Mouse (Mus musculus): ENCODE measurements at regions not wholly inside any gene's neighbourhood (a gene's known extent, or its start where the extent isn't known, plus 50 kb on each side); places are given as distances from the start of the nearest gene placed in this dataset.

DNA sequence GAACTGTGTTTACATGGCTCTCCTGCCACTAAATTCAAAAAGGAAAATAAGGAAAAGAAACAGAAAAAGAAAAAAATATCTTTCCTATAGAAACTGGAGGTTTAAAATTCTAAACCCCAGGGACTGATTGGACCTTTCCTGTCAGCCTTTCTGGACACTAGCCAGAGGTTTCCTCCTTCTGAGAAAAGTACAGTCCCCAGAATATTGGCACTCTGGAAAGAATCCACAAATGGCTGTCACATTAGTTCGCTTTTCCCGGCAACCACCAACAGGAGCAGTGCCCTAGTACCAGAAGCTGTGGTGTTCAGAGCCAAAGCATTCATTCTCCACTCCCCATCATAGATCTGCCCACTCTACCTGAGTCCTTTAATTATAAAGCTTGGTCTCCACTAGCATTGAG is 258.8 kb downstream of the Icos start:
- Histone ChIP-seq H3K4me1 (replicated peaks) (peaks cover 14% of the 10 kb centered on the region), H3K36me3 (no peaks in the 10 kb centered on the region), H3K9me3 (no peaks in the 10 kb centered on the region), H3K9ac (replicated peaks) (no peak overlapping the region), H3K27me3 (no peaks in the 10 kb centered on the region), H3K4me3 (replicated peaks) (no peak overlapping the region), H3K4me2 (replicated peaks) (no peak overlapping the region), H3K27ac (no peak overlapping the region)
- WGBS = 88% methylated on average over 2 of the region's 2 CpGs
- no peak for ATAC-seq

DNA sequence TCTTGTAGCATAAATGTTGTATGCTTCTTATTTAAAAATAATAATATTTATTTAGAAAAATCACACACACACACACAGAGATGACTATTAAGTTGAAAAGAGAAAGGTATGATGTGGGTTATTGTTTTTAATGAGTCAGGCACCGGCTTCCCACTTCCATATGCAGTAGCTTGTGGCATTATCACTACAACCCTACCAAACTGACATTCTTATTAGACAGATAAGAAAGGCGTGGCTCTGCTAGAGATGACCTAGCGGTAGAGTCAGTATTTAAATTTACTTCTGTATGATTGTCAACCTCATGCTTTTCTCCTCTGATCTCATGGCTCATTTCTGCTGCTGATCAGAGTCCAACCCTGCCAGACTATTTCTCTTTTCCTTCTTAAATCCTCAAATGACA is 260.9 kb downstream of the Icos start:
- Histone ChIP-seq H3K27me3 (no peaks in the 10 kb centered on the region), H3K9ac (replicated peaks) (no peak overlapping the region), H3K27ac (no peak overlapping the region), H3K9me3 (no peaks in the 10 kb centered on the region), H3K36me3 (no peaks in the 10 kb centered on the region), H3K4me3 (replicated peaks) (no peak overlapping the region), H3K4me1 (replicated peaks) (peaks cover 9% of the 10 kb centered on the region), H3K4me2 (replicated peaks) (no peak overlapping the region)
- ATAC-seq = no peak
- WGBS = 90% methylated on average over 3 of the region's 3 CpGs

DNA sequence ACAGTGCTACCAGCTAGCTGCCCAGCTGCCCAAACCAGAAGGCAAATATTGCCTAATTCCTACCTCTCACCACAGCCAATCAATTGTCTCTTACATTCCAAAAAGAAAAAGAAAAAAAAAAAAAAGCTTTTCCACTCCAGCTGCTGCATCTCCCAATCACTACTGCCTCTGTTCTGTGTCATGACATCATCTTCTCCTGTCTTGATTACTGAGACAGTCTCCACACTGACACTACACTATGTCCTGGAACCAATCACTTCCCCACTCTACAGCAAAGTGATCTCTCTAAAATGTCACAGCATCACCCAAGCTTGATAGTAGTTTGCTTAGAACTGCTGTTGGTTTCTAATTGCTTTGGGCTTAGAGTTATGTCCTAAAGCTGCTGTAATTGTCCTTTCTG is 279.8 kb downstream of the Icos start:
- Histone ChIP-seq H3K4me2 (replicated peaks) (no peak overlapping the region), H3K4me1 (replicated peaks) (no peaks in the 10 kb centered on the region), H3K27ac (no peak overlapping the region), H3K9ac (replicated peaks) (no peak overlapping the region), H3K9me3 (no peaks in the 10 kb centered on the region), H3K36me3 (no peaks in the 10 kb centered on the region), H3K27me3 (peaks cover 7% of the 10 kb centered on the region; the same call in 1 of the 2 replicates), H3K4me3 (replicated peaks) (no peak overlapping the region)
- no peak for ATAC-seq

DNA sequence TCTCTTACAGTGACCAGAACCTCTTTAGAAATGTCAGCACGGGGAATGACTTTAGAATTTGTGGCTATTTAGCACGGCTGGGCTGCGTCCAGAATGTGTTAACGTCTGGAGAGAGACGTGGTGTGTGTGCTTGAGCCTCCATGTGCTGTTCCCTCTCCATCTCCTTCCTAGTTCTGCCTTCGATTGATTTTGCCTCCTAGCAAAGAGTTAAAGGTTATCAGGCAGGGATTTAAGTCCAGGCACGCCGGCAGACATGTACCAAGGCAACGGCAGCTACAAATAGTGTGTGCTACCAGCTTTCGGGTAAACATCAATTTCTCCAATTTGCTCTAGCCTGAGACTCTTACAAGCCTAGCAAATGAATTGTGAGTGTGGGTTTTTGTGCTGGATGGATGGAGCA is 285.7 kb downstream of the Icos start:
- H3K4me1 ChIP-seq (replicated peaks) = peaks cover 23% of the 10 kb centered on the region
- no peak overlapping the region for H3K9ac ChIP-seq (replicated peaks)
- ATAC-seq = no peak
- peaks cover 26% of the 10 kb centered on the region; the same call in 1 of the 2 replicates for H3K27me3 ChIP-seq
- H3K9me3 ChIP-seq = no peaks in the 10 kb centered on the region
- no peaks in the 10 kb centered on the region for H3K36me3 ChIP-seq
- H3K4me2 ChIP-seq (replicated peaks) = no peak overlapping the region
- no peak overlapping the region for H3K4me3 ChIP-seq (replicated peaks)
- H3K27ac ChIP-seq = no peak overlapping the region
- WGBS = 51% methylated on average over 10 of the region's 10 CpGs

DNA sequence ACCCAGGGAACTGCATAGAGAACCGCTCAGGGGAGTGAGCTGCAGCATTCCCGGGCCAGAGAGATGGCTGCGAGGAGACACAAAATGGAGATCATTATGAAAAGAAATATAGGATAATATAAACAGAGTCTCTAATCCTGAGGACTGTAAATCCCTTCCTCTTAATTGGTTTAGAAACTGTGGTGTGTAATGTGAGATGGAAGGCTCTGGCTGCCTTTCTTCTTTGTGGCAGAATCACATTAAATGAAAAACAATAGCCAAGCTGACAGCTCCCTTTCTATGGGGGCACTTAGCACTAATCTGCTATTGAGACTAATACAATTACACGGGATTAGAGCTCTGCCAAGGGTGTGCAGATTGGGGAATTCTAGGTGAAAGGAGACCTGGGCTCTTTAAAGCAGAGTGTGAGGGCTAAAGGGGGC is 288.0 kb downstream of the Icos start:
- no peaks in the 10 kb centered on the region for H3K36me3 ChIP-seq
- no peak overlapping the region for H3K4me3 ChIP-seq (replicated peaks)
- ATAC-seq = peak; percentile 94
- H3K9me3 ChIP-seq = no peaks in the 10 kb centered on the region
- WGBS = 3% methylated on average over 4 of the region's 4 CpGs
- peak overlapping the region; percentile 13; the same call in 1 of the 2 replicates for H3K4me2 ChIP-seq (replicated peaks)
- peaks cover 23% of the 10 kb centered on the region for H3K4me1 ChIP-seq (replicated peaks)
- H3K27me3 ChIP-seq = peaks cover 34% of the 10 kb centered on the region
- no peak overlapping the region for H3K9ac ChIP-seq (replicated peaks)
- 0 out of 2 replicates have a peak overlapping the region, but pooled peaks have one; percentile 25 for H3K27ac ChIP-seq

DNA sequence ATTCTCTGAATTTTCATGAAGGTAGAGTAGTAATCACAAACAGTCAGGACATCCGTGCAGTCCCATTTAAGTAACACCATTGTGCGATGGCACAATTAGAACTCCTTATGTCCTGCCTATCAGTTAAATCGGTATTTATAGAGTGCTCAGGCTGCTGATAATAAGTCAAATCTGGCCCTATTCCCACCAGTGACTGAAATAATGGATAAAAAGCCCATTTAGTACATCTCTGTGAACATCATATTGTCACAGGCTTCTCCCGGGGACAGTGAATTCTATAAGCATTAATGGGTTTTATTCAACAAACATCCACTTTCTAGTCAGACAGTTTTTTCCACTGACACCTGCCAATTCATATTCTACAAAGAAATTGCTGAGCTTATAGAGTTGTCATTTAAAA is 296.1 kb downstream of the Icos start:
- no peak overlapping the region for H3K9ac ChIP-seq (replicated peaks)
- no peak overlapping the region for H3K4me2 ChIP-seq (replicated peaks)
- no peaks in the 10 kb centered on the region for H3K36me3 ChIP-seq
- H3K4me1 ChIP-seq (replicated peaks) = no peaks in the 10 kb centered on the region
- no peak for ATAC-seq
- peaks cover 8% of the 10 kb centered on the region for H3K27me3 ChIP-seq
- H3K9me3 ChIP-seq = no peaks in the 10 kb centered on the region
- no peak overlapping the region for H3K27ac ChIP-seq
- no peak overlapping the region for H3K4me3 ChIP-seq (replicated peaks)
- WGBS = 76% methylated on average over 4 of the region's 4 CpGs

DNA sequence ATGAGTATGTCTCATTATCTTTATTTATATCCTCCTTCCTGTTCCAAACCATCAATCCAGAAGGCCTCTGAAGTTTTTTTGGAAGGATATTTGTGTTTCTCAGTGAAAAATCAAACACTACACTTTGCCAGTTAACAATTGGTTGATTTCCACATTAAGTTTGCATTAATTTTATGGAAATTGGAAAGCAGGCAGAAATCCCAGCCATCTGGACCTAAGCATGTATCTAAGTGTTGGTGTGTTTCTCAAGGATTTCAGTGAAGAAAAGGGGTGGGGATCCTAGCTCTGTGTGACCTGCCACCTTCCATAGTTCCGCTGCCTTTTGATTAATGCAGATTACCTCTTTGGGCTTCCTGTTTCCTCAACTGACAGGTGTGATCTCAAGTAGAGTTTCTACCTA is 296.5 kb downstream of the Icos start:
- 88% methylated on average over 1 of the region's 1 CpGs for WGBS
- Histone ChIP-seq H3K9me3 (no peaks in the 10 kb centered on the region), H3K27me3 (peaks cover 8% of the 10 kb centered on the region; the same call in 1 of the 2 replicates), H3K9ac (replicated peaks) (no peak overlapping the region), H3K4me1 (replicated peaks) (no peaks in the 10 kb centered on the region), H3K4me2 (replicated peaks) (no peak overlapping the region), H3K27ac (no peak overlapping the region), H3K4me3 (replicated peaks) (no peak overlapping the region), H3K36me3 (no peaks in the 10 kb centered on the region)
- ATAC-seq = no peak

DNA sequence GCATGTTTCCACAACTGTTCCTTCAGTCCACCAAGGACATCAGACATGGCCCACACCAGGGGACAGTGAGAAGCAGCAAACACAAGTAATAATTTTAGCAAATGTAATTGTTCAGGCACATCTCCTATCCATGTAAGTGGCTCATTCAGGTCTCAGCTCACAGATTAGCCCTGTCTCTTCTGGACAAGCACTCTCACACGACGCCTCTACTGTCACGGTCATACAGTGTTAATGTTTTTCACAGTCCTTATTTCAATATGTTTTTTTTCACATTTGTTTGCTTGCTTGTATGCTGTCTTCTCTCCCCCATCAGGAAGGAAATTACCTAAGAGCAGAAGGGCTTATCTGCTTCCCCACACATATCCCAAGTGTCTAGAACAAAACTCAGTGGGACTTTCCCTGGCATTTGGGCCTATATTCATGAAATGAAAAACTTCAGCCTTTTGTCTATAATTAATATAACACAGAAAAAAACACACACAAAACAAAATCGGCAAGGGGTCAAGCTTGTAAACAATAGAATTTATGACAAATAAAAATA is 299.5 kb downstream of the Icos start:
- no peak overlapping the region for H3K9ac ChIP-seq (replicated peaks)
- no peak overlapping the region for H3K4me2 ChIP-seq (replicated peaks)
- ATAC-seq = no peak

DNA sequence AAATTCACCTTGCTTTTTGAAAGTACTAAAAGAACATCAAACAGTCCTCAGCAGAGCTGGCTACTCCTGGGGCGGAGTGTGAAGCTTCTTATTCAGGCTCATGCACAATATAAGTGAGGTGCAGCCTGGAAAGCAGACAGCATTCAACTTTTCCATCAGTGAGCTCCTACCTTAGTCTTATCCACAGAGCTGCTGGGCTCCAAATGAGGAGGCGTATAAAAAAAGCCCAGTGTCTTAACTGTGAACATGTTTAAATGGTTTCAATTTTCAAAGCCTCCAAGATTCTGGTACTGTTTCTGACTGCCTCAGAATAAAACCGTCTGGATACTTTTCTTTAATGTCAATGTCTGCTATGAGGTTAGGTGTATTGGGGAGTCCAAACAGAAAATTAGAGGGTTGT is 310.5 kb downstream of the Icos start:
- Histone ChIP-seq H3K9ac (replicated peaks) (no peak overlapping the region), H3K9me3 (no peaks in the 10 kb centered on the region), H3K4me1 (replicated peaks) (no peaks in the 10 kb centered on the region), H3K27ac (no peak overlapping the region), H3K4me3 (replicated peaks) (no peak overlapping the region), H3K36me3 (no peaks in the 10 kb centered on the region), H3K27me3 (no peaks in the 10 kb centered on the region), H3K4me2 (replicated peaks) (no peak overlapping the region)
- WGBS = 79% methylated on average over 3 of the region's 3 CpGs
- no peak for ATAC-seq

More for the DNA sequence above, 299.5 kb downstream of the Icos start:
- Histone ChIP-seq H3K27me3 (0 out of 2 replicates have a peak, but pooled peaks cover 3% of the 10 kb centered on the region), H3K4me1 (replicated peaks) (no peaks in the 10 kb centered on the region), H3K9me3 (no peaks in the 10 kb centered on the region), H3K4me3 (replicated peaks) (no peak overlapping the region), H3K36me3 (no peaks in the 10 kb centered on the region), H3K27ac (no peak overlapping the region)
- WGBS = 84% methylated on average over 4 of the region's 4 CpGs

DNA sequence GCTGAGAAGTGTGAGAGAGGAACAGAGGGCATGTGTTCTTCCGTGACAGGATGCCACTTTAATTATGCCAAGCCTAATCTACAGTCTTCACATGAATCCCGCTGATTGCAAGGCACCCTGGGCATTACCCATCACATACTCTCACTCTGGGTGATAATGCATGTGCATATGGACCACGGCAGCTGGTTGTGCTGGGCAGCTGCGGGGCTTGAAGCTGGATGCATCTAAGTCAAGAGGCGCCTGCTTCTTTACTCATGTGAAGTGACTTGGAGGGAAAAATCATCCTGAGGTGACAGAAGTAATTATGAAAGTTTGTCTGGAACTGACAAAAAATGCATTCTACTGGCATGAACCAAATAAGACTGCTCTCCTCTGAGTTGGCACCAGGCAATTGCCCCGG is 311.2 kb downstream of the Icos start:
- no peak overlapping the region for H3K9ac ChIP-seq (replicated peaks)
- no peaks in the 10 kb centered on the region for H3K27me3 ChIP-seq
- H3K4me2 ChIP-seq (replicated peaks) = no peak overlapping the region
- no peak overlapping the region for H3K27ac ChIP-seq
- no peak overlapping the region for H3K4me3 ChIP-seq (replicated peaks)
- H3K36me3 ChIP-seq = no peaks in the 10 kb centered on the region
- no peak for ATAC-seq
- 95% methylated on average over 6 of the region's 6 CpGs for WGBS
- no peaks in the 10 kb centered on the region for H3K4me1 ChIP-seq (replicated peaks)
- no peaks in the 10 kb centered on the region for H3K9me3 ChIP-seq

DNA sequence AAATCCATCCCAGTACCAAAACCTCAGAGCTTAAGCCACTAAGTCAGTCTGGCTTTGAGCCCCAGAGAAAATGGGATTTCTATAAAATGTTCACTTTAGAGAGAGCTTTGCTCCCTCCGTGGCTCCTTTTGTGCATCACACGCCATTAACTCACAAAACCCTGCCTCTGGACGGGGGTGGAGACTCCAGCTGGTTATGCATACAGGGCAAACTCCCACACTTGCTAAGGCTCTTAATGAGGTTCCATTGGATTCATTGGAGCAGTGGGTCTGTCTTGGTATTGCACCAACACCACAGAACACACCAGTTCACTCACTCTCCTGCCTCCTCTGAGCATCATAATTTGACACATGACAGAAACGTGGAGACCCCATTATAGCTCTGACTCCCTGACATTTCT is 311.8 kb downstream of the Icos start:
- H3K36me3 ChIP-seq = no peaks in the 10 kb centered on the region
- no peak overlapping the region for H3K4me3 ChIP-seq (replicated peaks)
- H3K4me2 ChIP-seq (replicated peaks) = no peak overlapping the region
- H3K9me3 ChIP-seq = no peaks in the 10 kb centered on the region
- no peak overlapping the region for H3K27ac ChIP-seq
- H3K4me1 ChIP-seq (replicated peaks) = no peaks in the 10 kb centered on the region
- H3K27me3 ChIP-seq = no peaks in the 10 kb centered on the region
- no peak overlapping the region for H3K9ac ChIP-seq (replicated peaks)
- 31% methylated on average over 4 of the region's 4 CpGs for WGBS
- ATAC-seq = no peak

DNA sequence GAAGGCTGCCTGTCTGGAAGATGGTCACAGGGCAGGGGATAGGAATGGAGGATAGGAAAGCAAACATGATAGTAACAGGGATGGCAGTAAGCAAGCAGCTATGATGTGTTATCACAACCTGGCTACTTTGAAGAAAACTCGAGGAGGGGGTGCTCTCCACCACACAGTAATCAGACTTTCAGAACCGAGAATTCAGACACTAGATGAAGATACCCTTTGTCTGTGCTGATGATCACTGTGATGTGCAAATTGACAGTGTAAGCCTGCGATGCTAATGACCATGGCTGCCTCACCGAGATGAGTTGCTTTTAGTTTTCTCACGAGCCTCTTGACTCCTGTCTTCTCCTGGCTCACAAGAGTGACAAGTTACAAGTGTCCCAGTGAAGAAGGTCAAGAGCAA is 315.4 kb downstream of the Icos start:
- Histone ChIP-seq H3K4me2 (replicated peaks) (no peak overlapping the region), H3K4me3 (replicated peaks) (no peak overlapping the region), H3K27ac (no peak overlapping the region), H3K36me3 (no peaks in the 10 kb centered on the region), H3K4me1 (replicated peaks) (peaks cover 12% of the 10 kb centered on the region), H3K27me3 (no peaks in the 10 kb centered on the region), H3K9me3 (no peaks in the 10 kb centered on the region), H3K9ac (replicated peaks) (no peak overlapping the region)
- WGBS = 72% methylated on average over 5 of the region's 5 CpGs
- ATAC-seq = no peak

DNA sequence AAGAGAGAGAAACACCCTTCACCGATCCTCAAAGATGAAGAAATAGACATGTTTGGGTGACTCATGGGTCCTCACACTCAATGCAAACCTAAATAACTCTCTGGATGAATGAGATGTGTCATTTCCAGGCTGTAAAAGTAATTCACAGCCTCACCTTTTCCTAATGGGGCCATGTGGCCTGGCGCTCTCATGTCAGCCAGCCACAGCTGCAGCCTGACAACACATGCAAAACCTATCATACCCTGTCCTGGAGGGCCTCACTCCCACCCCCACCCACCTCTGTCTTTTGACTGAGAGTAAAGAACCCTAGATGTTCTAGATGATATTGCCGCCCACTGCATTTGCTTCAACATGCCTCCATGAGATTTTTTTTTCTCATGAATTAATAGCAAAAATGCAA is 317.5 kb downstream of the Icos start:
- Histone ChIP-seq H3K4me2 (replicated peaks) (no peak overlapping the region), H3K27me3 (no peaks in the 10 kb centered on the region), H3K9ac (replicated peaks) (no peak overlapping the region), H3K9me3 (no peaks in the 10 kb centered on the region), H3K4me1 (replicated peaks) (peaks cover 33% of the 10 kb centered on the region), H3K27ac (no peak overlapping the region), H3K36me3 (no peaks in the 10 kb centered on the region), H3K4me3 (replicated peaks) (no peak overlapping the region)
- no peak for ATAC-seq
- WGBS = 96% methylated on average over 3 of the region's 3 CpGs
